Mouse (Mus musculus) frontal cortex, adult 2 months (tissue): ENCODE data around the gene Zfp286. TPM values are rescaled to one million over a fixed set of nuclear protein-coding genes. Genes with fewer than 3 reads are reported as not detected.

Experiments
- DNase-seq, 2 experiments: peaks; one replicate each; pipeline ENCODE4 v3.0.0; 2022; ENCODE audit warnings: low spot score in 1 of 2; ENCODE audit errors: extremely low spot score in 1 of 2
- polyA plus RNA-seq: library from polyadenylated mRNA; depleted of rRNA; stranded (reverse); fragments of >200 nt; gene quantifications from 2 replicates; pipeline ENCODE4 v1.2.3, GENCODE M21; 2012; rRNA removed

The Zfp286 gene
- polyA plus RNA-seq, 1 experiment = 20.5 TPM

- DNase-seq = no peak
Measured at GRCm38 (mm10) chr11:62710657-62711056, 78.6 kb downstream of the Zfp286 start.

GRCm38 (mm10) chr11:62708252-62708651 lies 81.0 kb downstream of the Zfp286 start:
- DNase-seq = no peak

GRCm38 (mm10) chr11:62706141-62706540 lies 83.1 kb downstream of the Zfp286 start:
- no peak for DNase-seq

Other genes starting within 250 kb of the Zfp286 start
- gene Ubb, start 238.3 kb downstream of the Zfp286 start, polyA plus RNA-seq = 3,321 and 3,429 TPM in 2 replicates
- gene Trpv2, start 215.0 kb downstream of the Zfp286 start, polyA plus RNA-seq = 16.8 TPM in 2 replicates
- 19.9 and 23.7 TPM in 2 replicates for gene Lrrc75a, start 140.9 kb downstream of the Zfp286 start, polyA plus RNA-seq
- 44.4 TPM in 2 replicates for gene Mmgt2, start 140.8 kb downstream of the Zfp286 start, polyA plus RNA-seq
- 12.0 and 12.3 TPM in 2 replicates for gene Zfp287, start 57.6 kb downstream of the Zfp286 start, polyA plus RNA-seq
- gene Gm10428, start 36.4 kb downstream of the Zfp286 start, polyA plus RNA-seq = not detected in 2 replicates
- 1.8 and 2.2 TPM in 2 replicates for gene Trim16, start 30.8 kb upstream of the Zfp286 start, polyA plus RNA-seq
- gene Fbxw10, start 57.6 kb upstream of the Zfp286 start, polyA plus RNA-seq = 0.55 and 0.66 TPM in 2 replicates
- 32.7 and 35.9 TPM in 2 replicates for gene Tvp23b, start 90.0 kb upstream of the Zfp286 start, polyA plus RNA-seq
- gene Cdrt4, start 161.7 kb upstream of the Zfp286 start, polyA plus RNA-seq = 0.40 and 0.48 TPM in 2 replicates